Mouse (Mus musculus) brain, adult 2 months (tissue): ENCODE measurements around the gene Dscam.
A peak's percentile ranks its signal among the peaks of the same experiment; 100 is the strongest.

Experiments used
- DNase-seq: peaks from one replicate; pipeline ENCODE4 v3.0.0; 2011; ENCODE audit warnings: low read depth, low spot score

Dscam gene

GRCm38 (mm10) chr16:96724123-96724522 lies 446.4 kb downstream of the Dscam start:
- DNase-seq = no peak

GRCm38 (mm10) chr16:96723066-96723669 lies 447.4 kb downstream of the Dscam start:
- no peak for DNase-seq

GRCm38 (mm10) chr16:96722135-96722534 lies 448.4 kb downstream of the Dscam start:
- peak; percentile 34 for DNase-seq

- DNase-seq = peak; percentile 46
Measured at GRCm38 (mm10) chr16:96721241-96721640, 449.3 kb downstream of the Dscam start.

- peak; percentile 52 for DNase-seq
Measured at GRCm38 (mm10) chr16:96720666-96721065, 449.9 kb downstream of the Dscam start.

- DNase-seq = peak; percentile 44
Measured at GRCm38 (mm10) chr16:96718221-96718620, 452.3 kb downstream of the Dscam start.

GRCm38 (mm10) chr16:96716633-96717032 lies 453.9 kb downstream of the Dscam start:
- no peak for DNase-seq

- DNase-seq = no peak
Measured at GRCm38 (mm10) chr16:96711935-96712334, 458.6 kb downstream of the Dscam start.

GRCm38 (mm10) chr16:96700551-96700950 lies 470.0 kb downstream of the Dscam start:
- peak; percentile 84 for DNase-seq

- DNase-seq = peak; percentile 79
Measured at GRCm38 (mm10) chr16:96695882-96696281, 474.7 kb downstream of the Dscam start.

GRCm38 (mm10) chr16:96691576-96691975 lies 479.0 kb downstream of the Dscam start:
- DNase-seq = peak; percentile 83

GRCm38 (mm10) chr16:96690052-96690451 lies 480.5 kb downstream of the Dscam start:
- DNase-seq = no peak

- no peak for DNase-seq
Measured at GRCm38 (mm10) chr16:96689419-96689818, 481.1 kb downstream of the Dscam start.

- DNase-seq = no peak
Measured at GRCm38 (mm10) chr16:96685065-96685464, 485.5 kb downstream of the Dscam start.

- peak; percentile 87 for DNase-seq
Measured at GRCm38 (mm10) chr16:96684581-96684980, 486.0 kb downstream of the Dscam start.

GRCm38 (mm10) chr16:96682289-96682972 lies 488.1 kb downstream of the Dscam start:
- DNase-seq = peak; percentile 46

GRCm38 (mm10) chr16:96679981-96680380 lies 490.6 kb downstream of the Dscam start:
- DNase-seq = peak; percentile 73

GRCm38 (mm10) chr16:96677471-96677870 lies 493.1 kb downstream of the Dscam start:
- DNase-seq = peak; percentile 36

GRCm38 (mm10) chr16:96676663-96677062 lies 493.9 kb downstream of the Dscam start:
- DNase-seq = no peak

GRCm38 (mm10) chr16:96673191-96673847 lies 497.2 kb downstream of the Dscam start:
- peak; percentile 80 for DNase-seq

GRCm38 (mm10) chr16:96671603-96672374 lies 498.8 kb downstream of the Dscam start:
- DNase-seq = peak; percentile 83

- DNase-seq = peak; percentile 48
Measured at GRCm38 (mm10) chr16:96669706-96670105, 500.8 kb downstream of the Dscam start.
